Mouse (Mus musculus) limb, embryonic 14.5 days (tissue): ENCODE measurements around the gene Abcd1. TPM values are rescaled to one million over a fixed set of nuclear protein-coding genes. Genes with fewer than 3 reads are reported as not detected.
"Not testable (repeated sequence)": the region's sequence is repeated elsewhere in the genome, so short reads cannot be mapped to it uniquely, and the experiment has no call there.

Experiments used
- ATAC-seq: fragments of 200-750 bp; cut with Nextera tagmentation; 2 replicates; pipeline ENCODE4 v1.8.0; 2017; ENCODE audit warnings: low read depth, moderate number of reproducible peaks, moderate TSS enrichment; ENCODE audit not compliant: low FRiP score
- DNase-seq: peaks from one replicate; pipeline ENCODE4 v3.0.0-alpha.2; 2015; ENCODE audit warnings: low spot score
- H3K27ac ChIP-seq: fragments of 300-500 bp; sonication (generic); replicated peaks from 2 replicates; pipeline ENCODE4 v1.5.1; 2014; ENCODE audit warnings: low read depth, mild to moderate bottlenecking, low read length, moderate library complexity, mixed read lengths
- H3K27me3 ChIP-seq: fragments of 300-500 bp; sonication (generic); 2 replicates; pipeline ENCODE4 v1.6.1; 2014; ENCODE audit warnings: low read length, mixed read lengths; ENCODE audit not compliant: control insufficient read depth, insufficient read depth
- H3K36me3 ChIP-seq: fragments of 300-500 bp; sonication (generic); 2 replicates; pipeline ENCODE4 v1.6.1; 2014; ENCODE audit warnings: mild to moderate bottlenecking, low read length, moderate library complexity, mixed read lengths; ENCODE audit not compliant: control insufficient read depth, insufficient read depth
- H3K4me1 ChIP-seq: fragments of 300-500 bp; sonication (generic); 2 replicates; pipeline ENCODE4 v1.6.1; 2014; ENCODE audit warnings: antibody characterized with exemption, low read length, mixed read lengths; ENCODE audit not compliant: control insufficient read depth, insufficient read depth
- H3K4me2 ChIP-seq: fragments of 300-500 bp; sonication (generic); replicated peaks from 2 replicates; pipeline ENCODE4 v1.6.1; 2014; ENCODE audit warnings: low read depth, mild to moderate bottlenecking, low read length, moderate library complexity; ENCODE audit not compliant: severe bottlenecking
- H3K4me3 ChIP-seq: fragments of 300-500 bp; sonication (generic); replicated peaks from 2 replicates; pipeline ENCODE4 v1.5.1; 2014; ENCODE audit warnings: low read length
- H3K9ac ChIP-seq: fragments of 300-500 bp; sonication (generic); 2 replicates; pipeline ENCODE4 v1.6.1; 2014; ENCODE audit warnings: mild to moderate bottlenecking, low read depth, low read length, moderate library complexity; ENCODE audit not compliant: severe bottlenecking
- H3K9me3 ChIP-seq: fragments of 300-500 bp; sonication (generic); 2 replicates; pipeline ENCODE4 v1.6.1; 2016; ENCODE audit warnings: low read length; ENCODE audit not compliant: control insufficient read depth
- POLR2A ChIP-seq: fragments of 200-500 bp; IDR thresholded peaks from 2 replicates; pipeline ENCODE4 v1.8.0; 2012; ENCODE audit warnings: inconsistent platforms, mild to moderate bottlenecking, moderate library complexity, borderline replicate concordance; ENCODE audit not compliant: insufficient read depth, insufficient read length; ENCODE audit errors: extremely low read depth
- WGBS: fragments of 180-500 bp; shearing (Covaris S2); extraction: QIAGEN DNeasy Blood & Tissue Kit; methylation state at CpG from one replicate; pipeline ENCODE4 v1.1.7; 2014; 5-methylcytosine and 5-hydroxymethylcytosine counted together
- polyA plus RNA-seq, 2 experiments: library from polyadenylated mRNA; depleted of rRNA in 1 of 2; stranded (reverse) in 1 of 2; unstranded in 1 of 2; fragments of >200 nt; fragmentation: Nextera tagmentation in 1 of 2; extraction: Ambion mirVana in 1 of 2; gene quantifications; 2 replicates each; pipeline versions ENCODE4 v1.2.1 to v1.2.3; 2012 to 2014

The Abcd1 gene
- polyA plus RNA-seq, 2 experiments, result 15.2 to 20.2 TPM

GRCm38 (mm10) chrX:73739151-73739550, 22.8 kb downstream of the Abcd1 start:
- H3K36me3 ChIP-seq, result 0 out of 2 replicates have a peak, but pooled peaks cover 3% of the 10 kb centered on the region
- H3K9me3 ChIP-seq, result no peaks in the 10 kb centered on the region
- no peaks in the 10 kb centered on the region for H3K27me3 ChIP-seq
- WGBS, result 55% methylated on average over 5 of the region's 5 CpGs
- no peak overlapping the region for H3K4me3 ChIP-seq
- H3K9ac ChIP-seq, result no peak overlapping the region
- TF ChIP-seq POLR2A, result no peak
- ATAC-seq, result no peak
- H3K4me2 ChIP-seq, result no peak overlapping the region
- DNase-seq, result no peak
- no peaks in the 10 kb centered on the region for H3K4me1 ChIP-seq
- H3K27ac ChIP-seq, result no peak overlapping the region

- not testable (repeated sequence) for H3K4me3 ChIP-seq, DNase-seq, ATAC-seq, H3K9ac ChIP-seq, H3K9me3 ChIP-seq, H3K4me2 ChIP-seq, H3K27me3 ChIP-seq, H3K36me3 ChIP-seq, H3K27ac ChIP-seq, H3K4me1 ChIP-seq
- WGBS, result 87% methylated on average over 7 of the region's 7 CpGs
Measured at GRCm38 (mm10) chrX:73739841-73740240, 23.4 kb downstream of the Abcd1 start.

GRCm38 (mm10) chrX:73744774-73745481, 28.5 kb downstream of the Abcd1 start:
- no peaks in the 10 kb centered on the region for H3K4me1 ChIP-seq
- no peaks in the 10 kb centered on the region for H3K9me3 ChIP-seq
- H3K4me2 ChIP-seq, result no peak overlapping the region
- 76% methylated on average over 1 of the region's 1 CpGs for WGBS
- no peak overlapping the region for H3K9ac ChIP-seq
- H3K4me3 ChIP-seq, result no peak overlapping the region
- H3K27me3 ChIP-seq, result no peaks in the 10 kb centered on the region
- H3K36me3 ChIP-seq, result no peaks in the 10 kb centered on the region
- no peak for TF ChIP-seq POLR2A
- no peak for DNase-seq
- H3K27ac ChIP-seq, result no peak overlapping the region
- no peak for ATAC-seq

GRCm38 (mm10) chrX:73748977-73749376, 32.6 kb downstream of the Abcd1 start:
- DNase-seq (no peak), ATAC-seq (no peak)
- no peaks in the 10 kb centered on the region for H3K4me1 ChIP-seq
- no peak overlapping the region for H3K4me3 ChIP-seq
- no peak overlapping the region for H3K9ac ChIP-seq
- no peak for TF ChIP-seq POLR2A
- H3K9me3 ChIP-seq, result no peaks in the 10 kb centered on the region
- H3K4me2 ChIP-seq, result no peak overlapping the region
- no peaks in the 10 kb centered on the region for H3K27me3 ChIP-seq
- H3K27ac ChIP-seq, result no peak overlapping the region
- H3K36me3 ChIP-seq, result no peaks in the 10 kb centered on the region
- WGBS, result 90% methylated on average over 1 of the region's 1 CpGs

- Histone ChIP-seq H3K4me3 (no peak within 1 kb of the TSS), H3K9ac (no peak within 1 kb of the TSS), H3K4me1 (no peaks in the 10 kb centered on the region), H3K36me3 (no peaks in the 10 kb centered on the region), H3K4me2 (no peak within 1 kb of the TSS), H3K27ac (no peak within 1 kb of the TSS), H3K27me3 (no peaks in the 10 kb centered on the region), H3K9me3 (no peaks in the 10 kb centered on the region)
- ATAC-seq (no peak), DNase-seq (no peak)
- 79% methylated on average over 5 of the region's 5 CpGs for WGBS
- TF ChIP-seq POLR2A, result no peak
Measured at GRCm38 (mm10) chrX:73756334-73757140, 40.1 kb downstream of the Abcd1 start, which contains the start of gene Plxnb3. Plxnb3 (plus strand) TSS chrX:73757090.
